Mouse (Mus musculus) hindbrain, embryonic 16.5 days (tissue): ENCODE data around the gene Tnnt2. TPM values are rescaled to one million over a fixed set of nuclear protein-coding genes. Genes with fewer than 3 reads are reported as not detected.

Experiments used
- ATAC-seq: fragments of 200-750 bp; cut with Nextera tagmentation; 2 replicates; pipeline ENCODE4 v1.8.0; 2017; ENCODE audit warnings: moderate TSS enrichment, moderate library complexity
- H3K27ac ChIP-seq: fragments of 300-500 bp; sonication (generic); 2 replicates; pipeline ENCODE4 v1.5.1; 2014; ENCODE audit warnings: low read depth, mild to moderate bottlenecking, control low read depth, low read length, moderate library complexity
- H3K27me3 ChIP-seq: fragments of 300-500 bp; sonication (generic); replicated peaks from 2 replicates; pipeline ENCODE4 v1.6.1; 2014; ENCODE audit warnings: low read length; ENCODE audit not compliant: control insufficient read depth, insufficient read depth
- H3K36me3 ChIP-seq: fragments of 300-500 bp; sonication (generic); 2 replicates; pipeline ENCODE4 v1.6.1; 2014; ENCODE audit warnings: mild to moderate bottlenecking, low read length, moderate library complexity, mixed read lengths; ENCODE audit not compliant: control insufficient read depth, insufficient read depth
- H3K4me1 ChIP-seq: fragments of 300-500 bp; sonication (generic); 2 replicates; pipeline ENCODE4 v1.6.1; 2014; ENCODE audit warnings: low read depth, low read length; ENCODE audit not compliant: control insufficient read depth, insufficient read depth
- H3K4me2 ChIP-seq: fragments of 300-500 bp; sonication (generic); 2 replicates; pipeline ENCODE4 v1.6.1; 2014; ENCODE audit warnings: mild to moderate bottlenecking, low read length, control low read depth, moderate library complexity
- H3K4me3 ChIP-seq: fragments of 300-500 bp; sonication (generic); 2 replicates; pipeline ENCODE4 v1.5.1; 2014; ENCODE audit warnings: mild to moderate bottlenecking, low read length, control low read depth, moderate library complexity
- H3K9ac ChIP-seq: fragments of 300-500 bp; sonication (generic); 2 replicates; pipeline ENCODE4 v1.6.1; 2014; ENCODE audit warnings: low read depth, mild to moderate bottlenecking, control low read depth, low read length, moderate library complexity
- H3K9me3 ChIP-seq: fragments of 300-500 bp; sonication (generic); 2 replicates; pipeline ENCODE4 v1.6.1; 2014; ENCODE audit warnings: mild to moderate bottlenecking, low read length, moderate library complexity; ENCODE audit not compliant: control insufficient read depth
- WGBS: fragments of 180-500 bp; shearing (Covaris S2); extraction: QIAGEN DNeasy Blood & Tissue Kit; methylation state at CpG from one replicate; pipeline ENCODE4 v1.1.7; 2014; 5-methylcytosine and 5-hydroxymethylcytosine counted together
- polyA plus RNA-seq: library from polyadenylated mRNA; unstranded; fragments of >200 nt; fragmentation: Nextera tagmentation; extraction: Ambion mirVana; gene quantifications from 2 replicates; pipeline ENCODE4 v1.2.1, GENCODE M21; 2015

Gene Tnnt2
- polyA plus RNA-seq, 1 experiment from 2014 or later: 1.5 TPM

- WGBS: 70% methylated on average over 12 of the region's 12 CpGs
Observed at GRCm38 (mm10) chr1:135850722-135851512, 14.8 kb downstream of the Tnnt2 start.

GRCm38 (mm10) chr1:135852044-135852756 is 16.0 kb downstream of the Tnnt2 start:
- no peaks in the 10 kb centered on the region for H3K36me3 ChIP-seq
- no peak overlapping the region for H3K4me2 ChIP-seq
- no peak overlapping the region for H3K27ac ChIP-seq
- no peaks in the 10 kb centered on the region for H3K27me3 ChIP-seq
- no peak overlapping the region for H3K9ac ChIP-seq
- 0 out of 2 replicates have a peak, but pooled peaks cover 2% of the 10 kb centered on the region for H3K4me1 ChIP-seq
- H3K4me3 ChIP-seq: no peak overlapping the region
- ATAC-seq: peak; percentile 87
- 36% methylated on average over 13 of the region's 13 CpGs for WGBS
- no peaks in the 10 kb centered on the region for H3K9me3 ChIP-seq

More at GRCm38 (mm10) chr1:135850722-135851512, 14.8 kb downstream of the Tnnt2 start:
- no peaks in the 10 kb centered on the region for H3K9me3 ChIP-seq
- no peak overlapping the region for H3K4me3 ChIP-seq
- H3K36me3 ChIP-seq: no peaks in the 10 kb centered on the region
- H3K4me1 ChIP-seq: 0 out of 2 replicates have a peak, but pooled peaks cover 2% of the 10 kb centered on the region
- H3K4me2 ChIP-seq: no peak overlapping the region
- H3K27me3 ChIP-seq: no peaks in the 10 kb centered on the region
- no peak overlapping the region for H3K9ac ChIP-seq
- ATAC-seq: no peak
- no peak overlapping the region for H3K27ac ChIP-seq

GRCm38 (mm10) chr1:135853200-135853599 is 17.0 kb downstream of the Tnnt2 start:
- Histone ChIP-seq H3K27ac (no peak overlapping the region), H3K4me2 (no peak overlapping the region), H3K9me3 (no peaks in the 10 kb centered on the region), H3K4me3 (no peak overlapping the region), H3K36me3 (no peaks in the 10 kb centered on the region), H3K9ac (no peak overlapping the region), H3K4me1 (0 out of 2 replicates have a peak, but pooled peaks cover 2% of the 10 kb centered on the region), H3K27me3 (no peaks in the 10 kb centered on the region)
- 91% methylated on average over 4 of the region's 4 CpGs for WGBS
- ATAC-seq: no peak

- H3K4me2 ChIP-seq: no peak overlapping the region
Observed at GRCm38 (mm10) chr1:135854591-135855343, 18.6 kb downstream of the Tnnt2 start.

GRCm38 (mm10) chr1:135855344-135855687 is 19.2 kb downstream of the Tnnt2 start:
- WGBS: 89% methylated on average over 1 of the region's 1 CpGs
- Histone ChIP-seq H3K36me3 (no peaks in the 10 kb centered on the region), H3K9me3 (no peaks in the 10 kb centered on the region), H3K4me1 (0 out of 2 replicates have a peak, but pooled peaks cover 2% of the 10 kb centered on the region), H3K27ac (no peak overlapping the region), H3K4me3 (no peak overlapping the region), H3K9ac (no peak overlapping the region), H3K27me3 (no peaks in the 10 kb centered on the region), H3K4me2 (no peak overlapping the region)
- ATAC-seq: no peak

More at GRCm38 (mm10) chr1:135854591-135855343, 18.6 kb downstream of the Tnnt2 start:
- no peak for ATAC-seq
- 88% methylated on average over 6 of the region's 6 CpGs for WGBS
- Histone ChIP-seq H3K9me3 (no peaks in the 10 kb centered on the region), H3K9ac (no peak overlapping the region), H3K4me1 (0 out of 2 replicates have a peak, but pooled peaks cover 2% of the 10 kb centered on the region), H3K27ac (no peak overlapping the region), H3K36me3 (no peaks in the 10 kb centered on the region), H3K4me3 (no peak overlapping the region), H3K27me3 (no peaks in the 10 kb centered on the region)

GRCm38 (mm10) chr1:135856070-135856469 is 19.9 kb downstream of the Tnnt2 start:
- 71% methylated on average over 4 of the region's 4 CpGs for WGBS
- no peaks in the 10 kb centered on the region for H3K9me3 ChIP-seq
- no peak overlapping the region for H3K9ac ChIP-seq
- no peak overlapping the region for H3K27ac ChIP-seq
- H3K4me1 ChIP-seq: 0 out of 2 replicates have a peak, but pooled peaks cover 2% of the 10 kb centered on the region
- H3K36me3 ChIP-seq: no peaks in the 10 kb centered on the region
- no peak overlapping the region for H3K4me2 ChIP-seq
- H3K4me3 ChIP-seq: no peak overlapping the region
- no peaks in the 10 kb centered on the region for H3K27me3 ChIP-seq
- no peak for ATAC-seq

GRCm38 (mm10) chr1:135857137-135857775 is 21.1 kb downstream of the Tnnt2 start:
- Histone ChIP-seq H3K4me1 (0 out of 2 replicates have a peak, but pooled peaks cover 2% of the 10 kb centered on the region), H3K4me2 (no peak overlapping the region), H3K36me3 (no peaks in the 10 kb centered on the region), H3K27me3 (no peaks in the 10 kb centered on the region), H3K27ac (no peak overlapping the region), H3K9me3 (no peaks in the 10 kb centered on the region), H3K9ac (no peak overlapping the region), H3K4me3 (no peak overlapping the region)
- WGBS: 73% methylated on average over 11 of the region's 11 CpGs
- no peak for ATAC-seq

GRCm38 (mm10) chr1:135858533-135858932 is 22.4 kb downstream of the Tnnt2 start:
- H3K4me1 ChIP-seq: no peaks in the 10 kb centered on the region
- no peak overlapping the region for H3K4me3 ChIP-seq
- WGBS: 91% methylated on average over 6 of the region's 7 CpGs
- H3K9me3 ChIP-seq: no peaks in the 10 kb centered on the region
- H3K9ac ChIP-seq: no peak overlapping the region
- H3K4me2 ChIP-seq: no peak overlapping the region
- H3K27me3 ChIP-seq: no peaks in the 10 kb centered on the region
- no peak for ATAC-seq
- H3K27ac ChIP-seq: no peak overlapping the region
- H3K36me3 ChIP-seq: no peaks in the 10 kb centered on the region
